Mouse (Mus musculus) neural tube, embryonic 14.5 days (tissue): Measurements from ENCODE around the gene Numb. TPM values are rescaled to one million over a fixed set of nuclear protein-coding genes. Genes with fewer than 3 reads are reported as not detected.

Source experiments
- ATAC-seq: fragments of 200-750 bp; cut with Nextera tagmentation; 2 replicates; pipeline ENCODE4 v1.8.0; 2017; ENCODE audit warnings: low read depth, mild to moderate bottlenecking, moderate TSS enrichment, moderate library complexity
- H3K27ac ChIP-seq: fragments of 300-500 bp; sonication (generic); 2 replicates; pipeline ENCODE4 v1.5.1; 2014; ENCODE audit warnings: low read depth, mild to moderate bottlenecking, control low read depth, low read length, moderate library complexity, mixed read lengths
- H3K27me3 ChIP-seq: fragments of 300-500 bp; sonication (generic); 2 replicates; pipeline ENCODE4 v1.6.1; 2014; ENCODE audit warnings: low read length; ENCODE audit not compliant: control insufficient read depth, insufficient read depth
- H3K36me3 ChIP-seq: fragments of 300-500 bp; sonication (generic); 2 replicates; pipeline ENCODE4 v1.6.1; 2014; ENCODE audit warnings: low read length, mixed read lengths; ENCODE audit not compliant: control insufficient read depth, insufficient read depth
- H3K4me1 ChIP-seq: fragments of 300-500 bp; sonication (generic); 2 replicates; pipeline ENCODE4 v1.6.1; 2014; ENCODE audit warnings: low read length; ENCODE audit not compliant: control insufficient read depth, insufficient read depth
- H3K4me2 ChIP-seq: fragments of 300-500 bp; sonication (generic); 2 replicates; pipeline ENCODE4 v1.6.1; 2014; ENCODE audit warnings: mild to moderate bottlenecking, low read depth, low read length, control low read depth
- H3K4me3 ChIP-seq: fragments of 300-500 bp; sonication (generic); 2 replicates; pipeline ENCODE4 v1.5.1; 2014; ENCODE audit warnings: low read depth, low read length, control low read depth, mixed read lengths
- H3K9ac ChIP-seq: fragments of 300-500 bp; sonication (generic); replicated peaks from 2 replicates; pipeline ENCODE4 v1.6.1; 2014; ENCODE audit warnings: low read depth, mild to moderate bottlenecking, control low read depth, low read length, mixed read lengths
- H3K9me3 ChIP-seq: fragments of 300-500 bp; sonication (generic); 2 replicates; pipeline ENCODE4 v1.6.1; 2016; ENCODE audit warnings: low read length; ENCODE audit not compliant: control insufficient read depth
- WGBS: fragments of 180-500 bp; shearing (Covaris S2); extraction: QIAGEN DNeasy Blood & Tissue Kit; methylation state at CpG from one replicate; pipeline ENCODE4 v1.1.7; 2014; 5-methylcytosine and 5-hydroxymethylcytosine counted together
- polyA plus RNA-seq: library from polyadenylated mRNA; unstranded; fragments of >200 nt; fragmentation: Nextera tagmentation; extraction: Ambion mirVana; gene quantifications from 2 replicates; pipeline ENCODE4 v1.2.1, GENCODE M21; 2014

The Numb gene
- polyA plus RNA-seq, 1 experiment from 2014 or later, result 16.1 TPM

GRCm38 (mm10) chr12:83874597-83874996 is 47.1 kb downstream of the Numb start:
- no peaks in the 10 kb centered on the region for H3K36me3 ChIP-seq
- no peak overlapping the region for H3K9ac ChIP-seq
- no peaks in the 10 kb centered on the region for H3K4me1 ChIP-seq
- no peak for ATAC-seq
- 90% methylated on average over 4 of the region's 4 CpGs for WGBS
- H3K4me3 ChIP-seq, result no peak overlapping the region
- H3K27ac ChIP-seq, result no peak overlapping the region
- no peaks in the 10 kb centered on the region for H3K9me3 ChIP-seq
- no peak overlapping the region for H3K4me2 ChIP-seq
- no peaks in the 10 kb centered on the region for H3K27me3 ChIP-seq

- Histone ChIP-seq H3K9me3 (no peaks in the 10 kb centered on the region), H3K36me3 (no peaks in the 10 kb centered on the region), H3K27me3 (no peaks in the 10 kb centered on the region), H3K27ac (no peak overlapping the region), H3K4me3 (no peak overlapping the region), H3K4me1 (no peaks in the 10 kb centered on the region), H3K4me2 (no peak overlapping the region), H3K9ac (no peak overlapping the region)
- WGBS, result 98% methylated on average over 1 of the region's 1 CpGs
- ATAC-seq, result no peak
Observed at GRCm38 (mm10) chr12:83864501-83864900, 57.2 kb downstream of the Numb start.

- H3K36me3 ChIP-seq, result no peaks in the 10 kb centered on the region
- H3K4me3 ChIP-seq, result no peak overlapping the region
- no peak overlapping the region for H3K9ac ChIP-seq
- H3K4me1 ChIP-seq, result no peaks in the 10 kb centered on the region
- no peaks in the 10 kb centered on the region for H3K27me3 ChIP-seq
- ATAC-seq, result no peak
- H3K9me3 ChIP-seq, result no peaks in the 10 kb centered on the region
- H3K27ac ChIP-seq, result no peak overlapping the region
- WGBS, result 94% methylated on average over 3 of the region's 3 CpGs
- H3K4me2 ChIP-seq, result no peak overlapping the region
Observed at GRCm38 (mm10) chr12:83861880-83862279, 59.9 kb downstream of the Numb start.

- H3K27ac ChIP-seq, result no peak overlapping the region
- H3K9ac ChIP-seq, result no peak overlapping the region
- no peaks in the 10 kb centered on the region for H3K4me1 ChIP-seq
- H3K27me3 ChIP-seq, result no peaks in the 10 kb centered on the region
- H3K9me3 ChIP-seq, result no peaks in the 10 kb centered on the region
- H3K36me3 ChIP-seq, result no peaks in the 10 kb centered on the region
- H3K4me3 ChIP-seq, result no peak overlapping the region
- no peak for ATAC-seq
- no peak overlapping the region for H3K4me2 ChIP-seq
Observed at GRCm38 (mm10) chr12:83860688-83861087, 61.0 kb downstream of the Numb start.

GRCm38 (mm10) chr12:83858052-83858451 is 63.7 kb downstream of the Numb start:
- no peaks in the 10 kb centered on the region for H3K9me3 ChIP-seq
- no peak overlapping the region for H3K4me3 ChIP-seq
- 96% methylated on average over 2 of the region's 2 CpGs for WGBS
- H3K9ac ChIP-seq, result no peak overlapping the region
- H3K36me3 ChIP-seq, result no peaks in the 10 kb centered on the region
- H3K4me2 ChIP-seq, result no peak overlapping the region
- H3K27me3 ChIP-seq, result no peaks in the 10 kb centered on the region
- ATAC-seq, result no peak
- no peak overlapping the region for H3K27ac ChIP-seq
- H3K4me1 ChIP-seq, result no peaks in the 10 kb centered on the region

GRCm38 (mm10) chr12:83855211-83855610 is 66.5 kb downstream of the Numb start:
- WGBS, result 96% methylated on average over 1 of the region's 1 CpGs
- ATAC-seq, result no peak
- Histone ChIP-seq H3K4me3 (no peak overlapping the region), H3K9me3 (no peaks in the 10 kb centered on the region), H3K9ac (no peak overlapping the region), H3K36me3 (no peaks in the 10 kb centered on the region), H3K27me3 (no peaks in the 10 kb centered on the region), H3K4me1 (no peaks in the 10 kb centered on the region), H3K4me2 (no peak overlapping the region), H3K27ac (no peak overlapping the region)

GRCm38 (mm10) chr12:83854281-83854680 is 67.5 kb downstream of the Numb start:
- Histone ChIP-seq H3K36me3 (no peaks in the 10 kb centered on the region), H3K4me3 (no peak overlapping the region), H3K4me2 (no peak overlapping the region), H3K27me3 (no peaks in the 10 kb centered on the region), H3K9ac (no peak overlapping the region), H3K9me3 (no peaks in the 10 kb centered on the region), H3K4me1 (no peaks in the 10 kb centered on the region), H3K27ac (no peak overlapping the region)
- 88% methylated on average over 3 of the region's 3 CpGs for WGBS
- ATAC-seq, result no peak

- Histone ChIP-seq H3K27ac (no peak overlapping the region), H3K9ac (no peak overlapping the region), H3K4me3 (no peak overlapping the region), H3K4me1 (no peaks in the 10 kb centered on the region), H3K4me2 (no peak overlapping the region), H3K9me3 (no peaks in the 10 kb centered on the region), H3K27me3 (no peaks in the 10 kb centered on the region), H3K36me3 (no peaks in the 10 kb centered on the region)
- WGBS, result 66% methylated on average over 5 of the region's 5 CpGs
- ATAC-seq, result no peak
Observed at GRCm38 (mm10) chr12:83852512-83853213, 69.1 kb downstream of the Numb start.

- H3K27ac ChIP-seq, result no peak overlapping the region
- ATAC-seq, result no peak
- H3K4me2 ChIP-seq, result no peak overlapping the region
- no peaks in the 10 kb centered on the region for H3K36me3 ChIP-seq
- H3K9ac ChIP-seq, result no peak overlapping the region
- H3K4me3 ChIP-seq, result no peak overlapping the region
- no peaks in the 10 kb centered on the region for H3K27me3 ChIP-seq
- no peaks in the 10 kb centered on the region for H3K9me3 ChIP-seq
- 88% methylated on average over 4 of the region's 4 CpGs for whole genome bisulfite sequencing
- H3K4me1 ChIP-seq, result no peaks in the 10 kb centered on the region
Observed at GRCm38 (mm10) chr12:83850334-83850733, 71.4 kb downstream of the Numb start.
